Mouse (Mus musculus): ENCODE results near the gene Mgat1. TPM values are rescaled to one million over a fixed set of nuclear protein-coding genes. Genes with fewer than 3 reads are reported as not detected.
"Not testable (repeated sequence)": the region's sequence is repeated elsewhere in the genome, so short reads cannot be mapped to it uniquely, and the experiment has no call there.

Gene Mgat1
- total RNA-seq (2022): 10 to 100 TPM; 65.9 to 72.3 (median 69.2) TPM

DNA sequence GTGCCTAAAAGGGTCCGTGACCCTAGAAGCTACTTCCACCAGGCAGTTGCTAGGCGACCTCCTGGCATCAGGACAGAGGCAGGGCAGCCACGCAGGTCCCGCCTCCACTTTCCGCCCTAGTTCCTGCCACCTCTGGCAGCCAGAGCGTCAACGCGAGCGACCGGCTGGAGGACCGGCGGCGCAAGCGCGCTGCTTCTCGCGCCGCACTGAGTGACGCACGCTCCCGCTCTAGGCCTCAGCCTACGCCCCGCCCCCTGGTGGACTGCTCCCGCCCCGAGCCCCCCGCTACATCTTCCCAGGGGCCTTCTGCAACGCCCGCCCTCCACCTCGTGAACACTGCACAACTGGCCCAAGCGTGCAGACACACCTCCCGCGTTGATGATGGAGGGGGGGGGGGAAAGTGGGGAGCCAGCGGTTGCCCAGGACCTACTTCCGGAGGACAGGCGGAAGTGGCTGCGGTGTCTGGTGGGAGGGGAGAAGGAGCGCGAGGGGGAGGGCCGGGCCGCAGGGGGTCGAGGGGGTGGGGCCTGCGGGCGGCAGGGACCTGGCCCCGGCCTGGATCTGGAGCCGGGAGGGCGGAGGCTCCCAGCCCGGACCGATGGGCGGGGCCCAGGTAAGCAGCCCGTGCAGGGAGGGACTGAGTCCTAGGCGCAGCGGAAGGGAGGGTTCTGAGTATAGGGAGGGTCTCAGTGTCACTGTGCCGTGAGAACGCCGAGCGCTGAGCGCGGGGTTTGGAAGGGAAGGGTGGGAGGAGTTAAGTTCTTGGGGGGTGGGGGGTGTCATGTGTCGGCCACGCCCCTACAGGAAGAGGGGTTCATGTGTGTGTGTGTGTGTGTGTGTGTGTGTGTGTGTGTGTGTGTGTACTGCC, at the start of gene Mgat1:
Mgat1 (plus strand) TSS at position 465 of the 868 bp plus-strand sequence.
- peak; percentile 64 to 92 for DNase-seq (ENCODE audit: low spot score in 2 of 2)

DNA sequence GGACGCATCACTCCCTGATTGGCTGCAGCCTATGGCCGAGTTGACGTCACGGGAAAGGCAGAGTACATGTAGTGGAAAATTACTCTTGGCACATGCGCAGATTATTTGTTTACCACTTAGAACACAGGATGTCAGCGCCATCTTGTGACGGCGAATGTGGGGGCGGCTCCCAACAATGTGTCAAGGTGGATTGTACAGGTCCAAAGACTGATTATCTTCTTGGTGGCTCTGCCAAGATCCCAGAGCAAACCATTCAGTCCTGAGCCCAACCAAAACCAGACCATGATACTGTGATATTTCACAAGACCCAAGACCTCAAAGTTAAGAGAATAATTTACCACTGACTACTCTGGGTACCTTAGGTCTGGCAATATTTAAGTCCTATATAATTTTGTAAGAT, 49.2 kb upstream of the Mgat1 start:
- DNase-seq (ENCODE audit: low spot score in 2 of 2): not testable (repeated sequence)

DNA sequence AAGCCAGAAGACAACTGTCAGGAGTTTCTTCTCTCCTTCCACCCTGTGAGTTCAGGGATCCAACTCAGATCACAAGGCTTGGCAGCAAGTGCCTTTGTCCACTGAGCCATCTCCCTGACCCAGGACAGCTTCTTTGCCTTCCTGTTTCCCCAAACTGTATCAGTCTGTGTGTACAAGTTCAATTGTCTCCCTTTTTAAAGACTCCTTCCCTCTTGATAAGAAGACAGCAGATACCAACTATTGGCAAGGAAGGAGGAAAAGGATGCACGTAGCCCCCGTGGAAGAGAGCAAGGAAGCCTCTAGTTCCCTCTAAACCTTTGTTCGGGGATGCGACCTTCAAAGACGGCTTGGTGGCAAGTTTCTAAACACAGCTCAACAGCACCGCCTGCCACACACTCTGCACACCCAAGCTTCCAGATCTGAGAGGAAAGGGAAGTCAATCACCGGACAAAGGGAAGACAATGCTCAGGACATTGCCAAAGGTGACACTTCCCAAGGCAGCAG, 48.1 kb upstream of the Mgat1 start:
- no peak for DNase-seq (ENCODE audit: low spot score in 2 of 2)

DNA sequence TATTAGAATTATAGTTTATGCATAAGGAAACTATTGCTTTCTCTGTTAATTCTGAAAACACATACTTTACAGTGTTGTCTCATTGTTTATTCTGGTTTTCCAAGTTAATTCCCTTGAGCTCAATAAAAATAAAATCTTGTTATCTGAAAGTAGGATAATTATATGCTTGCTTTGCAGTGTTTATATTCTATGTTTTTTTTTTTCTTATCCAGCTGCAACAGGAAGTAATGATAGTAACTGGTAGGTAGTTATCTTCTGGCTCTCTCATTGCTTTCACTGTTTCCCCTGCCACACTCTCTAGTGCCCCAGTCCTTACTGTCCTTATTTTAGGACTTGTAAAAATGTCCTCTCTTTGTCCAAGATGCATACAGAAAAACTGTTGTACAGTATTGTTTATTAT, 43.3 kb upstream of the Mgat1 start:
- DNase-seq (ENCODE audit: low spot score in 2 of 2): no peak

DNA sequence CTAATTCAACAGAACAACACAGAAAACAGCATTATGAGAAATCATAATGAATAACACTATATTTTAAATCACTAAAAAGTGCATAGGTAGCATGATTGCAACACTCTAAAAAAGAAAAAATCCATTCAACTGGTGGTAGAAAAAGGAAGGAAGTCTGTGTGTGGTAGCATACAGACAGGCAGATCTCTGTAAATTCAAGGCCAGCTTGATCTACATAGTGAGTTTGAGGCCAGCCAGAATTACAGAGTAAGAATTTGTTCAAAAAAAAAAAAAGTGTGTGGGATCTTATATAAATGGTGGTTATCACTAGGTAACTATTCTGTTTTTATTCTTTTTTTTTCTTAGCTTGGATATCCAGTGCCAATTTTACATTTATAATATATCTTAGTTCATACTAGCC, 42.8 kb upstream of the Mgat1 start:
- DNase-seq (ENCODE audit: low spot score in 2 of 2): no peak

DNA sequence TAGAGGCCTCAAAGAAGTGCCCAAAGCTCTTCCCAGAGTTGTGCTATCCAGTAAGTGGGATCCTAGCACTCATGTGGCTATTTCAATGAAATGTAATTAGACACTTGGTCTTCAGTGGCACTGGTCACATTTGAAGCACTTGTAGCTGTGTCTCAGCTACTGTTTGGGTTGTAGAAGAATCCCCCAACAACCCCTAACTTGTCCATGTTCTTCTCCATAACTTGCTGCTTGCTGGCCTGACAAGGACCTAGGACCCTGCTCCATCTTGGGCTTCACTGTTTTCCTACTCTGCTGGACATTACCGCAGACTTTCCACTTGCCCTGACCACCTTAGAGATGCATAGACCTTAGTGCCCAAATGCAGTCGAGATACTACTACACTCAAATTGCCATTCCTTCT, 41.9 kb upstream of the Mgat1 start:
- no peak for DNase-seq (ENCODE audit: low spot score in 2 of 2)

DNA sequence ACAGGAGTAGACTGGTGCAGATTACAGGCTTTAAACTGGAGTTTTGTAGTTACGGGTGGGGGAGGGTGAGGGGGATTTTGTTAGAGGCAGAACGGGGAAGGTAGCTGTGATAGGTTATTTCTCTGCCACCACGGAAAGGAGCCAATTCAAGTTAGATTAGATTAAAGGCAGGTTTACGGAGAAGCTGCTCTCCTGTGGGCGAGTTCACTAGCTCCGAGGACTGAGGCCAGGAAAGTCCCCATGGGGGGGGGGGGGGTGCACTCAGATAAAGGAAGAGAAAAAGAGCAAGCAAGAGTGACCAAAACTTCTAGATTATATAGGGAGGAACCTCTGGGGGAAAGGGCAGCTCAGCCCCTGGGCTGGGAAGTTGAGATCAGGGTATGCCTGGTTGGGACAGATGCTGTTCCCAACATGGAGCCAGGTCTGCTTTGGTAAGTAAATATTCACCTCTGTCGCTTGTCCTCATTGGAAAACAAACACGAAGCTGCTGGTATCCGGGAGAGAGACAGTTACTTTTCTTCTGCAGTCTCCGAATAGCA, 41.4 kb upstream of the Mgat1 start:
- no peak for DNase-seq (ENCODE audit: low spot score in 2 of 2)

DNA sequence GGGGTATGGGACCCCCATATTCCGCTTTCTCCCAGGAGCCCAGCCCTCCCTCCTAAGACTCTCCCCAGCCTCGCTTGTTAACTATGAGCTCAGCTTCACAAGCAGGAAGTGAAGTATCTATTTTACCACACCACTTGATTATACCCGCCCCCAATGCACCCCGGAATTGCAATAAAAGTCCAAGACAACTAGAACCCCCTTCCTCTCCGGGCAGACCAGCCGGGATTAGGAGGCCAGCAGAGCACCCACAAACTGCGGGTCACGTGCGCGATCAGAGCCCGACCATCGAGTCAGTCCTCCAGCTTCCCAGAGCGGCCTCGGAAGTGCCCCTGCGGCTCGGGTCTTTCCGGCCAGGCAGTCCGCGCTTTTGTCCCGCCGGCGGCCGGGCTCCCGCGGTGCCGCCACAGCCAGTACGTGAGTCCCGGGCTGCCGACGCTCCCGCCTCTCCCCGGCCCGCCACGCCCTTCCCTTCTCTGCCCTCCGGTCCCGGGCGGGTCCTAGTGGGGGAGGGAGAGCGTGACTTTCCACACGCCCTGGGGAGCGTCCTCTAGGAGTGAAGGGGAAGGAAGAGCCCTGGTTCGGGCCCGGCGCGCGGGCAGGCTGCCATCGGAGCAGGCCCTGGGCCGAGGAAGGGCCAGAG, 40.7 kb upstream of the Mgat1 start, which contains the start of gene Zfp62:
Zfp62 (plus strand) TSS at position 164 of the 640 bp plus-strand sequence.
- DNase-seq (ENCODE audit: low spot score in 2 of 2): peak; percentile 90

DNA sequence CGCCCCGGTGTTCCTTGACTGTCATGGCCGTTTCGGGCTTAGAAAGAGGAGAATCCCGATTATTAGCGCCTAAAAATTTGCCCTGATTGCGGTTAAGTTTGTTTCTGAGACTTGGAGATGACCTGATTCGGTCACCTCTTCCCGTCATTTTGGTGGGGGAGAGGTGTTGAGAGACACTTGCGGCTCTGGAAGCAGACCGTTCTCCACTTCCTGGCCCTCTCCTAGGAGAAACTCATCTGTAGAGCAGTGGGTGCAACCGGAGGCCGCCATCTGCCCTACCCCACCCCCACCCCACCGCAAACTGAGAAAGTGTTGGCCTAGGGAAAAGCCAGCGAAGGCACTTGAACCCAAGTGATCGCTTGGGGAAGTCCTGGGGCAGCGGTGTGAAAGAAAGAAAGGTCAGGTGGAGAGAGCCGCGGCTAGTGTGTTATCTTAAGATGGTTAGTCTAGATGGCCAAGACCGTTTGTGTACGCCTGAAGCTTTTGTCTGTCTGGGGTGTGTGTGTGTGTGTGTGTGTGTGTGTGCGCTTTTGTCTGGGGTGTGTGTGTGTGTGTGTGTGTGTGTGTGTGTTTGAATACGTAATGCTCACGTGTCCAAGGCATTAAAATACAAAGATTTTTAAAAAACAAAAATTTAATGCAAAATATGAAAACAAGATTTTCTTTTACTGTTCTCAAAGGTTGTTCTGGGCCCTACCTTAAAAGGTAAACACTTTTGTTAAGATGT, 40.1 kb upstream of the Mgat1 start:
- DNase-seq (ENCODE audit: low spot score in 2 of 2): no peak

DNA sequence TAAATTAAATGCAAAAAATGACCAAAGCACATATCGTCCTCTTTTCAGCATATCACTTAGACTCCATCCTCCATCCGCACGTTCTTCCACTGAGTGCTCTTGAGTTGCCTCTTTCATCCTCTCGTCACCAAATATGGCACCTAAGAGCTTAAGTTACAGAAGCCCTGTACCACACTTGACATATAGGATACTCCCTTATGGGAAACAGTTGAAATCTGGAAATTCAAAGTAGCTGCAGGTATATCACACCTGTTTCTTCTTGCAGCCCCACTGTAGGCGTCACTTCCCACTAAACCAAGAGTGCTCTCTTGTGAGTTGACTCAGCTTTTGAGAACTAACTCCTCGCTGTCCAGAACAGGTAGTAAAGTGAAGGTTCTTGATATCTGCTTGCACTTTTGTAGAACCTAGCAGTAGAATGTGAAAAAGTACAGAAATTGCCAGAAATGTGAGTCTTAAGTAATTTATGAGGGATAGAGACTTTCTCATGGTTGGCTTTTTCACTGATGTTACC, 38.9 kb upstream of the Mgat1 start:
- no peak for DNase-seq (ENCODE audit: low spot score in 2 of 2)

DNA sequence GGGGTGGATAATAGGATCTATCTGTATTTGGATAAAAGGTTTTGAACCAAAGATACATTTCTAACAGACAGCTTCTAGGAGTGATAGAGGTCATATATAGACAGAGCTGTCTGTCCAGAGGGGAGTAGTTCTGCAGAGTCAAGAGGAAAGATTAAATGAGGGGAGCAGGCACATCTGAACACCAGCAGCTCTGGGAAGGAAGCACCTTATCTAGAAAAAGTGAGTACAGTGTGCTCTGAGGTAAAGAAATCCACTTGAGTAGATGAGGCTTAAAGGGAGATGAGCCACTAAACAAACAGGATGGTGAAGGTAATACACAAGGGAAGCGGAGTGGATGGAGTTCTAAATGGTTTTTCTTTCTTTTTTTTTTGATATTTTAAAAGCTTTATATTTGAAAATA, 36.5 kb upstream of the Mgat1 start:
- no peak for DNase-seq (ENCODE audit: low spot score in 2 of 2)

DNA sequence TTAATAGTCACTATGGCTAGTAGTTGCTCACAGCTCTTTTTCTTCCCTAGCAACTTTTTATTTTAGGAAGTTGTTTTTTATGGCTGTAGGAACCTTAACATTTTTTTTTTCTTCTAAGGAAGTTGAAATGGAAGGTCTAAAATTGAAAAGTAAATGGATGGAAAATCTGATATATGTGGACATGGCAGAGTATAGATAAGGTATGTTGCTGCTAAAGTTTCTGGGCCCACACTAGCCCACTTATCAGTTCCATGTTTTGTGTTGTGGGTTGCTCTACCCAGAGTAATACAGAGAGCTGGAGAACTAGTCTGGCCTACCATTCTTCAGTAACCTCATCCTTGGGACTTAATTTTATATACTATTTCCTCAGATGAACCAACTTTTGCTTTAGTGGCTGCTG, 31.4 kb upstream of the Mgat1 start:
- DNase-seq (ENCODE audit: low spot score in 2 of 2): no peak

DNA sequence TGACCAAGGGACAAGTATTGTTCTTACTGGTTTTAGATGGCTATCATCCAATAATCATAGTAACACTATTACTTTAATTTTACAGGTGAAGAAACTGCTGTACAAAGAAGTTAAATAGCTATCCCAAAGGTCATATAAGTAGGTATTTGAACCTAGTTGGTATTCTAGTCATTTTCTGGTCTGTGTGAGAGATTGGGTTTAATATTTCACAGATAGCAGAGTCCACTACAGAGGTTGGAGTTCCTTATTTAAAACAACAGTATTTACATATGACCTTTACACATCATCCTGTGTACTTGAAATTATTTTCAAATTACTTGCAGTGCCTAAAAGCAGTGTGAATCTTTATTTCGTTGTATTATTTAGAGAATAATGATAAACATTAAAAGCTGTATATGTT, 30.5 kb upstream of the Mgat1 start:
- no peak for DNase-seq (ENCODE audit: low spot score in 2 of 2)

DNA sequence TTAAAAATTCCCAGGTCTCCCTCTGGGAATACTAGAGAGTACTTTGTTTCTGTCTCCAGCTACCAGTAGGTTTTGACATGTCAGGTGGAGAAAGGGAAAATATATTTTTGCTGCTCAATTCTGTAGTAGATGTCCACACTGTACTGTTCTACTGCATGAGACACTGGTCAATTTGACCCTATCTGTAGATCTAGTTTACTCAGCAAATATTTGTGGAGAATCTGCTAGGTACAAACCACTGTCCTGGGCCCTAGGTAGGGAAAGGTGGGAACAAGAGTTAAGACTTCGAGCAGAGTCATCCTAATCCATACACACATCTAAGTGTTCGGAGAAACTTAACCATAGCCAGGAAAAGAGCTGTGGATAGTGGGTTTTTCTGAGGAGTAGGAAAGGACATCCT, 24.7 kb upstream of the Mgat1 start:
- DNase-seq (ENCODE audit: low spot score in 2 of 2): no peak

DNA sequence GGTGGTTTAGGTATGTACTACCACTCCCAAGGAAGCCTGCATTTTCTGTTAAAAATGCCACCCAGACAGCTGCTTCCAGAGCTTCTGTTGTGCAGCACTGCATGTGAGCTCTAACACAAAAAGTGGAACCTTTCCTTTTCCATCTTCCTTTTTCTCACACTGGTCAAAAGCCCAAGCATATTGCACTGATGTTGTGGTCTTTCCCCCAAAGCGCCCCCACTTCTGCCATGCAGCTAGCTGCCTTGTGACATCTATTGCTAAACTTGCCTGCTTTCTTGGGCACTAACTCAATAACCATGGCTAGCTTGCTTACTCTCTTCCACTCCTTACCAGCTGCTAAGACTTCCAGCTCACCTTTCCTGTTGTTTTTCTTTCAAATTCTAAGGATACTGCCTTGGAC, 19.5 kb upstream of the Mgat1 start:
- DNase-seq (ENCODE audit: low spot score in 2 of 2): no peak

DNA sequence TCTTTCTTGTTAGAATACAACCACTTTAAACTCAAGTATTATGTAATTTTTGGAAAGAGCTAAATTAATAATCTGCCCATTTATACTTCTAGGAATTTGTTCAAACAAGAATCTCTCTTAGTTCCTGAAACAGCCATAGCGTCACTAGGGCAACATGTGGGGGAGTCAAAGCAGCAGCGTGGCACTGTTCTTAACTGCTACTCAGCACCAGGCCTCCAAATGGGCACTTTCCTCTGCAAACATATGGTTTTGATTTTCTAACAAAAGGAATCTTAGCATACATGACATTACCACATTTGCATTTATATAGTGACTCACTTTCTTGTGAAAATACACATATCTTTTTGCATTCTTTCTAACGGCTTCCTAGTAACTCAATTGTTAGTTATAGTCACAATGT, 11.2 kb upstream of the Mgat1 start:
- no peak for DNase-seq (ENCODE audit: low spot score in 2 of 2)

DNA sequence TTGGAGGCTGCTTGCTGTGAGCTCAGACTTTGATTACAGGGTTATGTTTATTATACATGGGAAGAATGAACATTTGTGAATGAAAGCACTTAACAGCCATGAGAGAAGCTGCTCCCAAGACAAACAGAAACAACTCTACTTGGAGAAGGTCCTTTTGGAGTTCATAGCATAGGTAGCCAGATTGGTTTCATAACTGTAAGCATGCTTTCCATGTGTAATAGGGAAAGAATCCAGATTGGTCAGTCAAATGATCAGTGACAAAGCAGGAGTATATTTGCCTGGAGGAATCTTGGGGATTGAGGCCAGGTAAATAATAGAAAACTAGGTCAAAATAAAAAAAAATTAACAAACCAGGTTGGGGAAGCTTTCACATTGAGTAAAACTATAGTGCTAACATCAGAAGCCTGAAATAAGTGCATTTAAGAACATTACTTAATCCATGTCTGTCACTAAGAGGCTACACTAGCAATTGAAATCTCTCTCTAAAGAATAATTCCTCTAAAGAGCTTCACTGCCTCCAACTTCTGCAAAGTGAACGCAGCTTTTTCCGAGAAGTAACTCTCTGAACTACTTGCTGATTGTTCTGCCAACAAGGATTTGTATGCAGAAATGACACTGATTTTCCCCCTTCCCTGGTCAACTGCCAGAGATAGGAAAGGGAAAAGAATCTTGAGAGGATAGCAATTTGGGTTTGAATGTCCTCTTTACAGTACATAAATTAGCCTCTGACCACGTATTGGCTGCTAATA, 8.4 kb upstream of the Mgat1 start:
- no peak for DNase-seq (ENCODE audit: low spot score in 2 of 2)

DNA sequence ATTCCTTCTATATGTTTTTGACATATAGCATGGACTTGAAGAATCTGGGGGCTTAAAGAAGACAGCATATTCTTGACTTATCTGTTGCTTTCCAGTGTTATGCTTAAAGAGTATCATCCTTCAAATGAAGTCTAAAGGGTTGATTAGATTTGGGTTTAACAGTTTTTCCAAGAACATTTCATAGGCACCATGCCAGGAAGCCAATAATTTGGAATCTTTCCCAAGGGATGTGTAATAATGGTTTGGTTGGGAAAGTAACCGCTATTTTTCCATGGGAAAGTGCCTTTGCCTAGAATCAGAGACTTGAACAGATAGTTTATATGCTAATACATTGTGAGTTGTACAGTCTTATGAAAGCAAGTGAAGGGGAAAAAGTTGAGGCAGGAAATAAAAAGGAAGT, 7.1 kb upstream of the Mgat1 start:
- DNase-seq (ENCODE audit: low spot score in 2 of 2): no peak

DNA sequence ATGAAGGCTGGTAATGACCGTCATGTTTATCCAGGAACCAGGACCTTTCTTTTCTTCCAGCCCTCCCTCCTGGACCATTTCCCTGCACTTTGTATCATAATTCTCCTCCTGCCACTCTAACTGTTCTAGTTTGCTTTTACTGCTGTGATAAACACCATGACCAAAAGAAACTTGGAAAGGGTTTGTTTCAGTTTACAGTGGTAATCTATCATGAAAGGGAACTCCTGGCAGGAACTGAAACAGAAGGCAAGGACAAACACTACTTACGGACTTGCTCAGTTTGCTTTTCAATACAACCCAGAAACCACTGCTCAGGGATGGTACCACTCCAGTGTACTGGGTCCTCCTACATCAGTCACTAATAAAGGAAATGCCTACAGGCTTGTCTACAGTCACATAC, 6.5 kb upstream of the Mgat1 start:
- DNase-seq (ENCODE audit: low spot score in 2 of 2): no peak

DNA sequence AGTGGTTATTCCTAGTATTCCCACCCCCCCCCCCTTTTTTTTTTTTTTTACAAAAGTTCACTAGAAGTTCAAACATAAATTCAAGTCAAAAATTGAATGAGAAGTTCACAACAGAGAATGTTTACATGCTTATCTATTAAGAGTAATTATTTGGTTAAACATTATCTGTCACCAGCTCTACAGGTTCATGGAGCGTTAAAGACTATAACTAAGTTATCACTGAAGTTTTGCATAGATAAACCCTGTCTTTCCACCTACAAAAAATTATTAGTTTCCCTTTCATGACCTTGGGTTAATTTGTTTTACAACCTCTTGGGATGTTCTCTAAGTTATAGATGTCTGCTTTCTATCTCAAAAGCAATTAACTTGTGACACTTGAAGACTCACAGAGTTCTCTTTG, 3.7 kb upstream of the Mgat1 start:
- no peak for DNase-seq (ENCODE audit: low spot score in 2 of 2)

DNA sequence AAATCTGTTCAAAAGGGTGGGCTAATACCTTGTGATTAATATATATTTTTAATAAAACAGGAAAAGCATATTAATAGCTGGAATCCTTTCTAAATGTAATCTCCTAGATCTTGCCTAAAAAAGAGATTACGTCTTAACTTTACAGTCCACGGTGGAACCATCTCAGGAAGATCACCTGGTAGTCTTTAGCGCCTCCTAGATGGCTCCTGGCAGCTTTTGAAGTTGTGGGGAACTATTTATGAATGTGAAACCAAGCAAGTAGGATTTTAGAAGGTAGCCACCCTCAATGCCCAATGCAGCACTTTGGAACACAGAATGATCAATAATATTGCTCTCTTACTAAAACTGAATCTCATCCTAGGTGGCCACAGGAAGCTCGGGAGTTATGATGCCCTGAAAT, 3.1 kb upstream of the Mgat1 start:
- DNase-seq (ENCODE audit: low spot score in 2 of 2): no peak
